Mouse (Mus musculus): ENCODE data around the gene Vwa1.
"Not testable (repeated sequence)": the region's sequence is repeated elsewhere in the genome, so short reads cannot be mapped to it uniquely, and the experiment has no call there.

Gene Vwa1

GRCm38 (mm10) chr4:155774280-155774754 lies at the start of gene Vwa1:
Gene Vwa1, minus strand, starts transcription at chr4:155774698.
- peak; percentile 83 for DNase-seq

DNA sequence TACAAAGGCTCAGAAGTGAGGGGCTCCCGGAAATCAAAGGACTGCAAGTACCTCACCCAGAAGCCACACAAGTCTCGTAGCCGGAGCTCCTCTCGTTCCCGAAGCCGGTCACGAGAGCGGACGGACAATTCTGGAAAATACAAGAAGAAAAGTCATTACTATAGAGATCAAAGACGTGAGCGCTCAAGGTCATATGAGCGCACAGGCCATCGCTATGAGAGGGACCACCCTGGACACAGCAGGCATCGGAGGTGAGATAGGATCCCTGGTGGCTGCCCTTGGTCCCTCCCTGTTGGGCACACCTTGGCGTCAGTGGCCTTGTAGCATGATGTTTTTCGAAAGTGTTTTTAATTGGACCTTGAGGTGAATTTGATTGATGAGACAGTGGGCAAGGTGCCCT lies 48.9 kb upstream of the Vwa1 start:
- DNase-seq, result no peak

DNA sequence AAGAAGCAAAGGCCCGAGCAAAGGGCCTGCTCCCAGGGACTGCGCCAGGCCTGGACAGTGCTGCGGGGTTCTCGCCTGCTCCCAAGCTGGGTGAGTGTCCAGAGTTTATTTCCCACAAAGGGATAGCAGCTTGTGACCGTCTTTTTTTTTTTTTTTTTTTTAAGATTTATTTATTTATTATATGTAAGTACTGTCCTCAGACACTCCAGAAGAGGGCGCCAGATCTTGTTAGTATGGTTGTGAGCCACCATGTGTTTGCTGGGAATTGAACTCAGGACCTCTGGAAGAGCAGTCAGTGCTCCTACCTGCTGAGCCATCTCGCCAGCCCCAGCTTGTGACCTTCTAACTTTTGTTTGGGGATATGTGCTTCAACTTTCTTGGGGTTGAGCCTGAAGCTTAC lies 46.5 kb upstream of the Vwa1 start:
- no peak for DNase-seq

GRCm38 (mm10) chr4:155817533-155817932 lies 43.0 kb upstream of the Vwa1 start:
- no peak for DNase-seq

- DNase-seq, result peak; percentile 44
Measured at GRCm38 (mm10) chr4:155812665-155813181, 38.2 kb upstream of the Vwa1 start.

DNA sequence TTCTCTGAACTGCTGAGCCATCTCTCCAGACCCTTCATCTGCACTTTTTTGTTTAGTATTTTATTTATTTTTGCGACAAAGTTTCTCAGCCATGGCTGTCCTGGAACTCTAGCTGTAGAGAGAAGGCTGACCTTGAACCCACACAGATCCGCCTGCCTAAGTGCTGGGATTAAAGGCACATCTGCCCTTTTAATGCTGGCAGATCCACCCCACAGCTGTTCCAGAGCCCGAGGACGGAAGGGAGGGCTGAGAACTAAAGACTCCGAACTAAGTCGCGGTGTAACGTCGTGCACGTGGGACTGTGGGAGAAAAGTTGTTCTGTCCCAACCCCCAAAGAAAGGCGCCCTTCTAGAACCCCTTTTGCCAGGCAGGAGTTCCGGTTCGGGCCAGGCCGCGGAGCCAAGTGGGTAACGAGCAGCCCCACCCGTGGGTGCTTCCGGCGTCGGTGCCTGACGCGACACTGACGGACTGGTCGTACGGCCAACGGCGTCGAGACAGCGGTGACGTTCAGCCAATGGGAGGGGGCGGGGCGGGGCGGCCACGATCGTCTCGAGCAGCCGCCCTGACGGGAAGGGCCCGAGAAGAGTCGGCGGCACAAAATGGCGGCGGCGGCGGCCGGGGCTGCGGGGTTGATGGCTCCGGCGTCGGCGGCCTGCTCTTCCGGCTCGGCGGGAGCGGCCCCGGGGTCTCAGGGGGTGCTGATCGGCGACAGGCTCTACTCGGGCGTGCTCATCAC lies 37.6 kb upstream of the Vwa1 start, which contains the start of gene Ccnl2:
Ccnl2 (plus strand) TSS at position 561 of the 736 bp plus-strand sequence.
- DNase-seq, result peak; percentile 94

GRCm38 (mm10) chr4:155807841-155808240 lies 33.3 kb upstream of the Vwa1 start:
- no peak for DNase-seq

- peak; percentile 99 for DNase-seq
Measured at GRCm38 (mm10) chr4:155803340-155804041, 29.0 kb upstream of the Vwa1 start.

DNA sequence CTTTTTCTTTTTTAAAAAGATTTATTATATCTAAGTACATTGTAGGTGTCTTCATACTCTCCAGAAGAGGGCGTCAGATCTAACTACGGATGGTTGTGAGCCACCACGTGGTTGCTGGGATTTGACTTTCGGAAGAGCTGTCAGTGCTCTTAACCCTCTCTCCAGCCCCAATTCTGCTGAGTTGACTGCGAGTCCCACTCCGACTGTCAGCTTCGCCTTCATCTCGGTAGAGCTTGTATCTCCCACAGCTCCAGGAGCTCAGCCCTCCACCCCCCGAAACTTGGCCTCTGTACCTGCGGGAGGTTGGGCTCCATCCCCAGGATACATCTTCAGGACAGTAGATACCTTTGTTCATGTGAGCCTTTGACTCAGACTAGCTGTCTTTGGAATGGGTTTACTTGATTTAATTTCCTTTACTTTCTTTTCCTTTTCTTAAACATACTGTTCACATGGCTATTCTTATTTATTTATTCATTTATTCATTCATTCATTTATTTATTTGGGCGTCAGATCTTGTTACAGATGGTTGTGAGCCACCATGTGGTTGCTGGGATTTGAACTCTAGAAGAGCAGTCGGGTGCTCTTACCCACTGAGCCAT lies 28.3 kb upstream of the Vwa1 start, which contains the start of gene Mrpl20:
Mrpl20 (plus strand) TSS at position 138 of the 599 bp plus-strand sequence.
- DNase-seq, result no peak

GRCm38 (mm10) chr4:155802075-155802474 lies 27.6 kb upstream of the Vwa1 start:
- no peak for DNase-seq

GRCm38 (mm10) chr4:155793730-155794129 lies 19.2 kb upstream of the Vwa1 start:
- DNase-seq, result no peak

DNA sequence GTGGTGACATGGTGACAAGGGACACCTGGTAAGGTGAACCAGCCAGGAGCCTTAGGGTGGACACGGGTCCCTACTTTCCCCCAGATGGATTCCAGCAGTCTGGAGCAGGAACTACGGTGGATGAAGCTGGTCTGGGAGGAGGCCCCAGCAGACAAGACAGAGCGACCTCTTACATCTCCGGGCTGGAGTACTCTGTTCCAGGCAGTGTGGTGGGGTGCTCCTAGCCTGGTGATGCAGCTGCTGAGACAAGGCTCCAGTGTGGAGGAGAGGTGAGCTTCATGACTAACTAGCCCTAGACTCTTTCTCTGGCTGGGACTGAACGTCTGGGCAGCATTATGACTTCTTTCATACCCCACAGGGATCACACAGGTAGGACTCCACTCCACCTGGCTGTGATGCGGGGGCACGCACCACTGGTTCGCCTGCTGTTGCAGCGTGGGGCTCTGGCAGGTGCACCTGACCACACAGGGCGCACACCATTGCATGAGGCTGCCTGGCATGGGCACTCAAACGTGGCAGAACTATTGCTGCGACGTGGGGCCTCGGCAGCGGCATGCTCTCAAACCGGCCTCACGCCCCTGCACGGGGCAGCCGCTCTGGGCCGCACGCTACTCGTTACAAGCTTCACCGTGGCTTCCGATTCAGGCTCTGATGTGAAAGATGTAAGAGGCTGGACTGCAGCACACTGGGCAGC lies 16.9 kb upstream of the Vwa1 start:
- no peak for DNase-seq

- DNase-seq, result no peak
Measured at GRCm38 (mm10) chr4:155790650-155791161, 16.2 kb upstream of the Vwa1 start.

GRCm38 (mm10) chr4:155790021-155790489 lies 15.6 kb upstream of the Vwa1 start, which contains the start of gene Ankrd65:
Gene Ankrd65, plus strand, starts transcription at chr4:155790439.
- DNase-seq, result no peak

DNA sequence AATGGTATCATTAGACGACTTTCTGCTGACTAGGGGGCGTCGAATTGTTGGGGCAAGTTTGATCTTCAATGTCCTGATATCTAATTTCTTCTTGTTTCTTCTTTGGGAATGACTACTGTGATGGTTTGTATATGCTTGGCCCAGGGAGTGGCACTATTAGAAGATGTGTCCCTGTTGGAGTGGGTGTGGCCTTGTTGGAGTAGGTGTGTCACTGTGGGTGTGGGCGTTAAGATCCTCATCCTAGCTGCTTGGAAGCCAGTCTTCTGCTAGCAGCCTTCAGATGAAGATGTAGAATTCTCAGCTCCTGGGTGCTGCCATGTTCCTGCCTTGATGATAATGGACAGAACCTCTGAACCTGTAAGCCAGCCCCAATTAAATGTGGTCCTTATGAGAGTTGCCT lies 14.3 kb upstream of the Vwa1 start:
- not testable (repeated sequence) for DNase-seq

- DNase-seq, result no peak
Measured at GRCm38 (mm10) chr4:155788300-155788699, 13.8 kb upstream of the Vwa1 start.

- DNase-seq, result no peak
Measured at GRCm38 (mm10) chr4:155785819-155786218, 11.3 kb upstream of the Vwa1 start, which contains the start of gene Tmem88b. Gene Tmem88b, minus strand, starts transcription at chr4:155785874.

DNA sequence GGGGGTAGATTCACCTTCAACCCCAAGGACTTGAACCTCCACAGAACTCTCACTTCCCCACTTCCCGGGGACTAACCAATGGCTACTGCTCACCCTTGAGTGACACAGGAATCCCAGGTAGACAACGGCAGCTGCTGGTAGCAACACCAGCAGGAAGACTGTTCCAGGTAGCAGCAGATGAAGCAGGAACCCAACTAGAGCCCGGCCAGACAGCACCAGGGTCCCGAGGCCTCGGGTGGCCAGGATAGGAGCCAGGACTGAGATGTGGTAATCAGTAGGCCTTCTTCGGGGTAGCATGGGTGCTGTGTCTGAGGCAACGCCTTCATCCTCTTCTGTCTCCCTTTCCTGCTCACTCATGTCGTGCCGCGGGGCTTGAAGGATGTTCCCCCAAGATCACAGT lies 10.7 kb upstream of the Vwa1 start:
- no peak for DNase-seq

DNA sequence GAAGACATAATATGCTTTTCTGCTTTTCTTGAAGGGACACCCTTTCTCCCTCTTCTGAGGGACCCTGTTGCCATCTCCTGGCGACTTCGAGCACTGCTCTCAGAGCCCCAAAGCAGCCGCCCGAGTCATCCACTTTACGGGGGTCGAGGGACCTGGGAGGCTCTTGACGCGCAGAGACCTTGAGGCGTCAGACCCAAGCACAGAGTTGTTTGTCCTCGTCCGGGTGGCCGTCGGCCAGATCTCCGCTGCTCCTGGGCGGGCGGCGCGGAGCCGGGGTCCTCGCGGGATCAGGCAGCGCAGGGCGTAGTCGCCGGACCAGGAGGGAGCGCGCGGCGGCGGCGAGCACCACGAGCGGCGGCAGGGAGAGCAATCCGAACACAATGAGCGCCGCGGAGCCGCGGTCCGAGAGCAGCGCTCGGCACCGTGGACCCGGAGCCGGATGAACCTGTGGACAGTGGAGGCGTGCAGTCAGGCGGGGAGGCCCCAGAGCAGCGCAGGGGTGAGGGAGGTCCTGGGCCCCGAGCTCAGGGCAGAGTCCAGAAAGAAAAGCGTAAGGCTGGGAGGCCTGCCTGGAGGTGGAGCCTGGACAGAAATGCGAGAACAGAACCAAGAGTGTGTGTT lies 9.7 kb upstream of the Vwa1 start:
- DNase-seq, result peak; percentile 76

DNA sequence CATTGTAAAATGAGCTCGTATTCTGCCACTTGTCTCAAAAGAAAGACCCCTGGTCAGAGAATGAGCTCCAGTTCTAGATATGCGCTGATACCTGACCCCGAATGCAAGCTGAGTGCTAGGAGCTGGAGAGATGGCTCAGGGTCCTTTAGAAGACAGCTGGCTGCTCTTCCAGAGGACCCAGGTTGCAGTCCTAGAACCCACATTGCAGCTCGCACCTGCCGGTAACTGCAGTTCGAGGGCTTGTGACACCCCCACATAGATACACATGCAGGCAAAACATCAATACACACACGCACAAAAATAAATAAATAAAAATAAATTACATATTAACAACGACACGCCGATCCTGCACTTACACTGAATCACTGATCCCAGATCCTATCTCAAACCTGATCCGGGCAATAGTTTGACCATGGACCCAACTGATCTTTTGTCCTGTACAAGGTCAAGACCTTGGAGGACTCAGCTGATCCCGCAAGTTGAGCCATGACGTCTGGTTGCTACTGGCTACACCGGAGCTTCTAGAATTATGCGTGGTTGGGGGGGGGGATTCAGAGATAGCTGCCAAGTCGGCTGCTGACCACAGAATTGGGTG lies 9.1 kb upstream of the Vwa1 start:
- DNase-seq, result no peak

- DNase-seq, result no peak
Measured at GRCm38 (mm10) chr4:155780895-155781294, 6.4 kb upstream of the Vwa1 start.

All from right cerebral cortex, postnatal 14 days (tissue).